In genomic region chr1:40221864-40222263, GRCm38 (mm10) we compare ENCODE assay signal across 18 mouse cellular contexts. TPM values are rescaled to one million over a fixed set of nuclear protein-coding genes. Genes with fewer than 3 reads are reported as not detected.
A peak's percentile ranks its signal among the peaks of the same experiment; 100 is the strongest.
DNase-seq lines count a peak whose midpoint lies in the region; ATAC-seq and TF ChIP-seq lines count a peak whose summit lies in the region.
"Had no signal": no experiment of that assay in that cellular context is flagged by ENCODE, and none has a peak within 500 bp of the region (broad histone marks: within the 10 kb centered on the region; RNA-seq: fewer than 3 reads in every experiment).

No protein-coding gene starts in this region.

- WGBS in heart, adult 2 months, result 31% methylated on average over 4 of the region's 4 CpGs
- 28% methylated on average over 4 of the region's 4 CpGs for WGBS in kidney, postnatal 0 days
- WGBS in heart, embryonic 16.5 days, result 37% methylated on average over 4 of the region's 4 CpGs

- H3K36me3 ChIP-seq in heart, adult 2 months (ENCODE audit: control insufficient read depth, insufficient read depth, low read length), result no peaks in the 10 kb centered on the region
- no peaks in the 10 kb centered on the region for H3K36me3 ChIP-seq in kidney, postnatal 0 days (ENCODE audit: insufficient read depth, low read length)
- no peaks in the 10 kb centered on the region for H3K36me3 ChIP-seq in heart, embryonic 16.5 days (ENCODE audit: control insufficient read depth, insufficient read depth)
- H3K36me3 ChIP-seq: embryonic facial prominence, embryonic 10.5 days; intestine, embryonic 15.5 days; limb, embryonic 13.5 days had no signal

- no peak overlapping the region for H3K9ac ChIP-seq in heart, adult 2 months (ENCODE audit: low read depth, low read length)
- H3K9ac ChIP-seq in kidney, postnatal 0 days (ENCODE audit: low read depth, low read length), result no peak overlapping the region
- no peak overlapping the region for H3K9ac ChIP-seq in heart, embryonic 16.5 days (ENCODE audit: low read length)
- H3K9ac ChIP-seq: hindbrain, embryonic 14.5 days; intestine, embryonic 15.5 days; limb, embryonic 13.5 days had no signal

- H3K4me1 ChIP-seq in heart, adult 2 months (ENCODE audit: control insufficient read depth, insufficient read depth, low read length), result peaks cover 11% of the 10 kb centered on the region
- H3K4me1 ChIP-seq in kidney, postnatal 0 days (replicated peaks; ENCODE audit: insufficient read depth, low read length), result 0 out of 2 replicates have a peak, but pooled peaks cover 9% of the 10 kb centered on the region
- peaks cover 27% of the 10 kb centered on the region for H3K4me1 ChIP-seq in heart, embryonic 16.5 days (ENCODE audit: control insufficient read depth, insufficient read depth, low read length)

- DNase-seq in heart, adult 2 months, result no peak
- DNase-seq in heart, adult 18-20 months, result no peak
- peak; percentile 54 for DNase-seq in kidney, postnatal 0 days (ENCODE audit: low spot score)
- DNase-seq in kidney, adult 18-20 months, result no peak
- peak; percentile 66 for DNase-seq in 3T3-L1 (ENCODE audit: low read depth, low spot score)
- DNase-seq in thymus, postnatal 4 days, result no peak
- no peak for DNase-seq in adrenal gland, adult 18-20 months (ENCODE audit: low spot score in 2 of 2)
- DNase-seq: adrenal gland, postnatal 25 days; cerebellum, adult 18-20 months; spleen, adult 18-20 months had no signal

- no peaks in the 10 kb centered on the region for H3K79me2 ChIP-seq in heart, adult 2 months (replicated peaks; ENCODE audit: control insufficient read depth, insufficient read depth, low read length)

- H3K4me2 ChIP-seq in kidney, postnatal 0 days (ENCODE audit: low read length), result no peak overlapping the region
- H3K4me2 ChIP-seq in heart, embryonic 16.5 days (ENCODE audit: low read depth, low read length), result no peak overlapping the region
- H3K4me2 ChIP-seq: hindbrain, embryonic 14.5 days; intestine, embryonic 15.5 days; limb, embryonic 13.5 days had no signal

- no peak overlapping the region for H3K4me3 ChIP-seq in heart, adult 2 months
- H3K4me3 ChIP-seq in kidney, postnatal 0 days (replicated peaks; ENCODE audit: low read depth, low read length), result no peak overlapping the region
- no peak overlapping the region for H3K4me3 ChIP-seq in heart, embryonic 16.5 days (ENCODE audit: low read length)
- H3K4me3 ChIP-seq: embryonic facial prominence, embryonic 10.5 days; erythroblast, embryonic 14.5 days; intestine, embryonic 15.5 days; limb, embryonic 13.5 days had no signal

- H3K27ac ChIP-seq in heart, adult 2 months, result peak overlapping the region; percentile 21; the same call in 1 of the 2 replicates
- H3K27ac ChIP-seq in kidney, postnatal 0 days, result no peak overlapping the region
- H3K27ac ChIP-seq in heart, embryonic 16.5 days (ENCODE audit: low read length), result peak overlapping the region; percentile 67
- H3K27ac ChIP-seq: embryonic facial prominence, embryonic 10.5 days; hindbrain, embryonic 14.5 days; intestine, embryonic 15.5 days; limb, embryonic 13.5 days had no signal

- H3K9me3 ChIP-seq in kidney, postnatal 0 days (replicated peaks; ENCODE audit: low read length), result no peaks in the 10 kb centered on the region
- H3K9me3 ChIP-seq in heart, embryonic 16.5 days (replicated peaks; ENCODE audit: control insufficient read depth, low read length), result no peaks in the 10 kb centered on the region
- H3K9me3 ChIP-seq: embryonic facial prominence, embryonic 10.5 days; intestine, embryonic 15.5 days; limb, embryonic 13.5 days had no signal

- TF ChIP-seq CTCF in heart, adult 2 months (IDR thresholded peaks at IDR 0.05), result no peak
- no peak for TF ChIP-seq CTCF in kidney, postnatal 0 days (IDR thresholded peaks at IDR 0.05; ENCODE audit: low read depth)

- ATAC-seq in kidney, postnatal 0 days (replicated peaks; ENCODE audit: low FRiP score, low read depth), result no peak
- ATAC-seq in heart, embryonic 16.5 days (replicated peaks; ENCODE audit: extremely low read depth, insufficient read depth, low FRiP score), result no peak
- ATAC-seq: forebrain, embryonic 16.5 days; intestine, embryonic 15.5 days; midbrain, embryonic 16.5 days had no signal

- no peak for TF ChIP-seq POLR2A in heart, adult 2 months (IDR thresholded peaks at IDR 0.05; ENCODE audit: insufficient read depth, low read depth, low read length)

- TF ChIP-seq EP300 in heart, adult 2 months (IDR thresholded peaks at IDR 0.05; ENCODE audit: insufficient read depth, low read depth, low read length), result no peak

- intact Hi-C loops in heart, adult 2 months (cut with DNase I), result loop anchor here (2.0 to 10.0 kb wide), 3 partner anchors 47 to 155 kb away; no protein-coding TSS in a partner anchor

- no peaks in the 10 kb centered on the region for H3K27me3 ChIP-seq in heart, adult 2 months (ENCODE audit: control insufficient read depth, insufficient read depth, low read length)
- H3K27me3 ChIP-seq in kidney, postnatal 0 days (ENCODE audit: insufficient read depth, low read length), result no peaks in the 10 kb centered on the region
- no peaks in the 10 kb centered on the region for H3K27me3 ChIP-seq in heart, embryonic 16.5 days (ENCODE audit: control insufficient read depth, insufficient read depth, low read length)
- H3K27me3 ChIP-seq: intestine, embryonic 15.5 days; limb, embryonic 13.5 days had no signal

RNA-seq across cellular contexts. Expression of gene Il1r1, which starts 3.0 kb away (rescaled TPM):
- total RNA-seq in heart, adult 2 months (2021), result 1 to 10 TPM; 5.5 to 6.1 TPM
- 4.8 and 6.1 TPM in 2 replicates for polyA plus RNA-seq in heart, adult 2 months (2012; rRNA removed)
- 1 to 10 TPM; 5.6 to 6.3 TPM for total RNA-seq in heart, adult 18-20 months (2021)
- 5.6 and 6.1 TPM in 2 replicates for polyA plus RNA-seq in kidney, postnatal 0 days (2015; fragmentation: Nextera tagmentation; extraction: Ambion mirVana)
- polyA plus RNA-seq in heart, embryonic 16.5 days (2015; fragmentation: Nextera tagmentation; extraction: Ambion mirVana), result 7.8 and 8.1 TPM in 2 replicates
- 1 to 10 TPM; 3.6 to 4.3 TPM for total RNA-seq in adrenal gland, adult 18-20 months (2021)

Comparison
In these comparisons a context has a peak if more than half of its experiments do, and no peak if none do; other contexts are left out.
1. DNase-seq: peak in kidney, postnatal 0 days (single experiment) and 3T3-L1 (single experiment); none in heart, adult 2 months (0 of 2), heart, adult 18-20 months (0 of 2), kidney, adult 18-20 months (single experiment), thymus, postnatal 4 days (single experiment) and adrenal gland, adult 18-20 months (0 of 2).